Mouse (Mus musculus) embryonic fibroblast, embryonic 13.5 days (primary cell): ENCODE measurements around the gene Srgap2.

Source experiments
- CTCF ChIP-seq: IDR thresholded peaks from 2 replicates; pipeline ENCODE4 v1.5.1; 2011; ENCODE audit warnings: mild to moderate bottlenecking, control low read depth, low read length, moderate library complexity, borderline replicate concordance; ENCODE audit not compliant: insufficient read depth
- POLR2A ChIP-seq: IDR thresholded peaks from 2 replicates; pipeline ENCODE4 v1.6.1; 2011; ENCODE audit warnings: low read depth, mild to moderate bottlenecking, control low read depth, low read length, moderate library complexity

DNA sequence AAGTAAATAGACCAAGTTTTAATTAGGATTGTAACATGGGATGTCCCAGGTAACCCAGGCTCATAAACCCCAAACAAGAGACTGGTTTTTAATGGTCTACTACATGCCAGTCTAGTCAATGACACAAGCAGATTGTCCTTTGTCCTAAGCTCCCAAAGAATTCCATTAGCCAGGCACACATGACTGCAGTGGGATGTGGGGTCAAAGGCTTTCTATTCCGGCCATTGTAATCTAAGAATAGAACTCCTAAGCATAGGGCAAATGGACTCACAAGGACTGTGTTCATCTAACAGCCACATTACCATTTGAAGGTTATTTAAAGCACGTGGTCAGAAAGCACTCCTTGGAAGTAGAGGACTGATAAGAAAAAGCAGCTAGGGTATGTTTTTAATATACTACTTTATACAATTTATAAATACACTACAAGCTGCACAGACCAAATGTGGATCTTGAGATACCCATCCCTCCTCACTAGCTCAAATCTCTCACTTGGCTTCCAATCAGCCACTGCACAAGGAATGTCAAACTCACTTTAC is 48.3 kb downstream of the Srgap2 start:
- TF ChIP-seq CTCF = no peak
- no peak for TF ChIP-seq POLR2A
